Mouse (Mus musculus) CH12.LX (cell line): ENCODE measurements around the gene S100a10. TPM values are rescaled to one million over a fixed set of nuclear protein-coding genes. Genes with fewer than 3 reads are reported as not detected.

Source experiments
- DNase-seq: peaks from one replicate; pipeline ENCODE4 v3.0.0-alpha.2; 2013; ENCODE audit errors: extremely low read depth
- H3K27ac ChIP-seq: 2 replicates; pipeline ENCODE4 v1.5.1; 2012; ENCODE audit warnings: low read depth, mild to moderate bottlenecking, control low read depth, moderate library complexity; ENCODE audit not compliant: insufficient read depth
- H3K27me3 ChIP-seq: replicated peaks from 2 replicates; pipeline ENCODE3; 2012; ENCODE audit warnings: inconsistent platforms
- H3K36me3 ChIP-seq, 2 experiments: replicated peaks in 1 of 2; 2 replicates each; pipeline versions ENCODE3 to v1.6.1; 2012; ENCODE audit warnings: inconsistent platforms in 1 of 2, low read length in 1 of 2, mild to moderate bottlenecking in 1 of 2, mixed read lengths in 1 of 2, moderate library complexity in 1 of 2; ENCODE audit not compliant: control insufficient read depth in 1 of 2, insufficient read depth in 1 of 2
- H3K4me1 ChIP-seq, 2 experiments: 2 replicates each; pipeline ENCODE4 v1.6.1; 2012; ENCODE audit warnings: inconsistent platforms in 1 of 2, moderate library complexity in 1 of 2; ENCODE audit not compliant: insufficient read depth in 2 of 2, control insufficient read depth in 1 of 2
- H3K4me2 ChIP-seq: 2 replicates; pipeline ENCODE4 v1.6.1; 2012; ENCODE audit warnings: low read depth, mild to moderate bottlenecking, control low read depth; ENCODE audit not compliant: poor library complexity, insufficient read depth, severe bottlenecking
- H3K4me3 ChIP-seq, 3 experiments: fragments of 150-350 bp in 1 of 3; sonication (generic) in 1 of 3; replicated peaks in 1 of 3; 2 replicates each; pipeline versions ENCODE3 to v1.5.1; 2011 to 2012; ENCODE audit warnings: low read depth in 2 of 3, low read length in 2 of 3, mild to moderate bottlenecking in 2 of 3, moderate library complexity in 2 of 3, control low read depth in 1 of 3, improper control_type of control experiment in 1 of 3, inconsistent platforms in 1 of 3, mixed read lengths in 1 of 3; ENCODE audit not compliant: poor library complexity in 1 of 3
- H3K79me2 ChIP-seq: replicated peaks from 2 replicates; pipeline ENCODE4 v1.6.1; 2012; ENCODE audit warnings: mild to moderate bottlenecking, moderate library complexity; ENCODE audit not compliant: control insufficient read depth, poor library complexity, insufficient read depth, severe bottlenecking; ENCODE audit errors: extremely low read depth
- H3K9ac ChIP-seq: 2 replicates; pipeline ENCODE4 v1.6.1; 2012; ENCODE audit warnings: low read depth, mild to moderate bottlenecking, control low read depth, moderate library complexity; ENCODE audit not compliant: insufficient read depth
- H3K9me3 ChIP-seq: replicated peaks from 2 replicates; pipeline ENCODE3; 2012; ENCODE audit warnings: low read length, inconsistent platforms, mixed read lengths
- ETS1 ChIP-seq: conservative IDR thresholded peaks from 2 replicates; pipeline ENCODE4 v1.6.1; 2012; ENCODE audit warnings: low read depth, mild to moderate bottlenecking, inconsistent platforms, low read length, improper control_type of control experiment, moderate library complexity
- GABPA ChIP-seq: IDR thresholded peaks from 2 replicates; pipeline ENCODE4 v1.6.1; 2012; ENCODE audit warnings: low read depth, low read length, improper control_type of control experiment, inconsistent platforms; ENCODE audit not compliant: insufficient replicate concordance
- IRF4 ChIP-seq: IDR thresholded peaks from 2 replicates; pipeline ENCODE4 v1.6.1; 2014; ENCODE audit warnings: low read depth, mild to moderate bottlenecking, inconsistent platforms, low read length, improper control_type of control experiment
- JUN ChIP-seq: IDR thresholded peaks from 2 replicates; pipeline ENCODE4 v1.6.1; 2011; ENCODE audit warnings: low read depth, mild to moderate bottlenecking, low read length, improper control_type of control experiment, moderate library complexity; ENCODE audit not compliant: insufficient read depth
- MAFK ChIP-seq: IDR thresholded peaks from 2 replicates; pipeline ENCODE4 v1.6.1; 2011; ENCODE audit warnings: low read length, improper control_type of control experiment; ENCODE audit not compliant: insufficient replicate concordance
- MAZ ChIP-seq: IDR thresholded peaks from 2 replicates; pipeline ENCODE4 v1.6.1; 2012; ENCODE audit warnings: low read depth, mild to moderate bottlenecking, inconsistent platforms, low read length, improper control_type of control experiment, moderate library complexity
- MYC ChIP-seq: IDR thresholded peaks from 2 replicates; pipeline ENCODE4 v1.6.1; 2011; ENCODE audit warnings: low read depth, mild to moderate bottlenecking, improper control_type of control experiment, low read length
- SIN3A ChIP-seq: IDR thresholded peaks from 2 replicates; pipeline ENCODE4 v1.6.1; 2012; ENCODE audit warnings: low read length, improper control_type of control experiment, inconsistent platforms
- SMC3 ChIP-seq: IDR thresholded peaks from 2 replicates; pipeline ENCODE4 v1.6.1; 2011; ENCODE audit warnings: low read depth, low read length, improper control_type of control experiment
- TCF12 ChIP-seq: IDR thresholded peaks from 2 replicates; pipeline ENCODE4 v1.6.1; 2014; ENCODE audit warnings: low read depth, mild to moderate bottlenecking, inconsistent platforms, low read length, improper control_type of control experiment
- UBTF ChIP-seq: IDR thresholded peaks from 2 replicates; pipeline ENCODE4 v1.6.1; 2012; ENCODE audit warnings: low read depth, mild to moderate bottlenecking, inconsistent platforms, low read length, improper control_type of control experiment, moderate library complexity
- USF2 ChIP-seq: conservative IDR thresholded peaks from 2 replicates; pipeline ENCODE4 v1.6.1; 2011; ENCODE audit warnings: low read depth, low read length, improper control_type of control experiment
- ZC3H11A ChIP-seq: IDR thresholded peaks from 2 replicates; pipeline ENCODE4 v1.6.1; 2012; ENCODE audit warnings: low read depth, mild to moderate bottlenecking, inconsistent platforms, low read length, improper control_type of control experiment
- ZMIZ1 ChIP-seq: IDR thresholded peaks from 2 replicates; pipeline ENCODE4 v1.6.1; 2012; ENCODE audit warnings: low read depth, mild to moderate bottlenecking, inconsistent platforms, low read length, improper control_type of control experiment
- ZNF384 ChIP-seq: IDR thresholded peaks from 2 replicates; pipeline ENCODE4 v1.6.1; 2012; ENCODE audit warnings: low read depth, low read length, improper control_type of control experiment, inconsistent platforms
- dilution Hi-C: fragments of 300-500 bp; cut with MboI; formaldehyde crosslinking; loops from 2 replicates; pipeline ENCODE4 v1.14.3; 2020; ENCODE audit warnings: low sequenced_read_pairs; ENCODE audit not compliant: extremely low pct_unique_long_range_greater_than_20kb, extremely low pct_ligation_motif_present
- in situ Hi-C: fragments of 300-500 bp; cut with MboI; formaldehyde crosslinking; loops from 3 replicates; pipeline ENCODE4 v1.14.3; 2019; ENCODE audit warnings: low sequenced_read_pairs, low pct_ligation_motif_present, low pct_unique_long_range_greater_than_20kb, mixed read lengths
- polyA plus RNA-seq: library from polyadenylated mRNA; unstranded; fragments of >175 nt; gene quantifications from 2 replicates; pipeline ENCODE4 v1.2.1, GENCODE M21; 2012; ENCODE audit warnings: low read depth; ENCODE audit not compliant: insufficient read length
- total RNA-seq, 2 experiments: library from RNA; depleted of rRNA; stranded (reverse); fragments of 300-350 nt in 1 of 2; fragments of >200 nt in 1 of 2; gene quantifications; 2 replicates each; pipeline ENCODE4 v1.2.3; 2012 to 2014

The S100a10 gene
- total and polyA plus RNA-seq, 3 experiments = 213 to 429 (median 352) TPM

DNA sequence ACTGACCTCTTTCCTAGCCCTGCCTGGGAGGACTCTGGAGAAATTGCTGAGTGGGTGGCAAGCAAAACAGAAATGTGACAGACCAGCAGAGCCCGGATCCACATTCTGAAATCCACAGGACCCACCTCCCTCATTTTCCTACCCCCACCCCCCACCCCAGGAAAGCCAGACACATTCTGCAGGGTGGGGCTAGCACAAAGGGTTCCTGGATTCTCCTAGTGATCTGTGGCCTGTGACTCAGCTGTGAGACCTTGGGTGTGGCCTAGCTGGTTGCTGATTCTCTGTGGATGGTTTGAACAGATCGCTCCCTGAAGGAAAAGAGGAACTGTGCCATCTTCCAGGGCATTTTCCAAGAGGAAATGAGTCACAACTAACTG is 986 bp downstream of the S100a10 start:
- Histone ChIP-seq H3K9ac (peak overlapping the region; percentile 96), H3K27me3 (no peaks in the 10 kb centered on the region), H3K36me3 (peaks cover 7 to 30% of the 10 kb centered on the region in 2 experiments), H3K9me3 (no peaks in the 10 kb centered on the region), H3K27ac (peak overlapping the region; percentile 43; the same call in 1 of the 2 replicates), H3K4me1 (peaks cover 23 to 80% of the 10 kb centered on the region in 2 experiments), H3K79me2 (peaks cover 56% of the 10 kb centered on the region), H3K4me3 (peak overlapping the region; percentile 75 to 98 (median 77))
- peak; percentile 49 for DNase-seq
- in situ Hi-C loops (no loop called here), dilution Hi-C loops (no loop called here)
- TF ChIP-seq MAZ (0 out of 2 replicates have a peak, but pooled peaks have one; percentile 48), ETS1 (0 out of 2 replicates have a peak, but pooled peaks have one; percentile 17), MAFK (no peak), TCF12 (no peak), IRF4 (peak; percentile 57; the same call in 1 of the 2 replicates)
- TF ChIP-seq, all 38 proteins: peak for 3
- H3K4me2 ChIP-seq = peak overlapping the region; percentile 83

DNA sequence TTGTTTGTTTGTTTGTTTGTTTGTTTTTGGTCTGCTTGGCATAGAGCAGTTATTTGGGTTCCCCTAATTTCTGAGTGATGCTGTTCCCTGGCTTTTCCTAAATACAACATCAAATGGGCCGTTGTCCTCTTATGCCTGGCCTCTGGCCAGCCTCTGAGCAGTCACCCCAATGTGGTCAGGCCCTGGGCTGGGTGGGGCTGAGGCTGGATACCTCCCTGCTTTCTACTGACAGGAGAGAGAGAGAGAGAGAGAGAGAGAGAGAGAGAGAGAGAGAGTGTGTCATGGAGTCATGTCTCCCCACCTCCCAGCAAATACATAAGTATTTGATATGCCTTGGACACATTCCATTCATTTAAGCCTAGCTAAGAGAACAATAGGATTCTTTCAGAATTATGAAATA is 1.7 kb downstream of the S100a10 start:
- TF ChIP-seq MAZ = no peak
- TF ChIP-seq ZC3H11A = no peak
- no peak for TF ChIP-seq ZNF384
- no peak for TF ChIP-seq MYC
- no peak for TF ChIP-seq JUN
- no peak for TF ChIP-seq SIN3A
- no peak for TF ChIP-seq SMC3
- no peak for TF ChIP-seq IRF4
- no peak for TF ChIP-seq USF2
- no peak for TF ChIP-seq UBTF
- TF ChIP-seq GABPA = no peak
- TF ChIP-seq ZMIZ1 = no peak
- peak overlapping the region; percentile 96 for H3K9ac ChIP-seq
- dilution Hi-C loops = no loop called here
- peak overlapping the region; percentile 75 to 98 (median 77) for H3K4me3 ChIP-seq
- no peaks in the 10 kb centered on the region for H3K27me3 ChIP-seq
- DNase-seq = no peak
- H3K27ac ChIP-seq = no peak overlapping the region
- peaks cover 14 to 37% of the 10 kb centered on the region in 2 experiments for H3K36me3 ChIP-seq
- peak overlapping the region; percentile 83 for H3K4me2 ChIP-seq
- H3K79me2 ChIP-seq = peaks cover 56% of the 10 kb centered on the region
- H3K4me1 ChIP-seq = peaks cover 28 to 85% of the 10 kb centered on the region in 2 experiments
- H3K9me3 ChIP-seq = no peaks in the 10 kb centered on the region
- in situ Hi-C loops = no loop called here
